Mouse (Mus musculus) forebrain, embryonic 10.5 days (tissue): ENCODE measurements around the gene Myo6. TPM values are rescaled to one million over a fixed set of nuclear protein-coding genes. Genes with fewer than 3 reads are reported as not detected.

Source experiments
- DNase-seq: peaks from one replicate; pipeline ENCODE4 v3.0.0-alpha.2; 2017; ENCODE audit warnings: low spot score; ENCODE audit errors: extremely low spot score
- H3K27ac ChIP-seq: fragments of 300-500 bp; sonication (generic); 2 replicates; pipeline ENCODE4 v1.5.1; 2016; ENCODE audit warnings: mild to moderate bottlenecking
- H3K27me3 ChIP-seq: fragments of 300-500 bp; sonication (generic); 2 replicates; pipeline ENCODE4 v1.6.1; 2016; ENCODE audit warnings: mild to moderate bottlenecking; ENCODE audit not compliant: poor library complexity, severe bottlenecking
- H3K36me3 ChIP-seq: fragments of 300-500 bp; sonication (generic); replicated peaks from 2 replicates; pipeline ENCODE4 v1.6.1; 2016; ENCODE audit warnings: mild to moderate bottlenecking, moderate library complexity
- H3K4me1 ChIP-seq: fragments of 300-500 bp; sonication (generic); 2 replicates; pipeline ENCODE4 v1.6.1; 2016
- H3K4me3 ChIP-seq: fragments of 300-500 bp; sonication (generic); 2 replicates; pipeline ENCODE4 v1.5.1; 2016; ENCODE audit warnings: mild to moderate bottlenecking, moderate library complexity
- H3K9me3 ChIP-seq: fragments of 300-500 bp; sonication (generic); 2 replicates; pipeline ENCODE4 v1.6.1; 2016; ENCODE audit warnings: mild to moderate bottlenecking, moderate library complexity
- WGBS: fragments of 180-500 bp; shearing (Covaris S2); methylation state at CpG from one replicate; pipeline ENCODE4 v1.1.7; 2016; 5-methylcytosine and 5-hydroxymethylcytosine counted together
- polyA plus RNA-seq: library from polyadenylated mRNA; unstranded; fragments of >200 nt; fragmentation: Nextera tagmentation; extraction: Ambion mirVana; gene quantifications from 2 replicates; pipeline ENCODE4 v1.2.1, GENCODE M21; 2016

Myo6 gene
- polyA plus RNA-seq, result 7.2 and 7.7 TPM in 2 replicates

DNA sequence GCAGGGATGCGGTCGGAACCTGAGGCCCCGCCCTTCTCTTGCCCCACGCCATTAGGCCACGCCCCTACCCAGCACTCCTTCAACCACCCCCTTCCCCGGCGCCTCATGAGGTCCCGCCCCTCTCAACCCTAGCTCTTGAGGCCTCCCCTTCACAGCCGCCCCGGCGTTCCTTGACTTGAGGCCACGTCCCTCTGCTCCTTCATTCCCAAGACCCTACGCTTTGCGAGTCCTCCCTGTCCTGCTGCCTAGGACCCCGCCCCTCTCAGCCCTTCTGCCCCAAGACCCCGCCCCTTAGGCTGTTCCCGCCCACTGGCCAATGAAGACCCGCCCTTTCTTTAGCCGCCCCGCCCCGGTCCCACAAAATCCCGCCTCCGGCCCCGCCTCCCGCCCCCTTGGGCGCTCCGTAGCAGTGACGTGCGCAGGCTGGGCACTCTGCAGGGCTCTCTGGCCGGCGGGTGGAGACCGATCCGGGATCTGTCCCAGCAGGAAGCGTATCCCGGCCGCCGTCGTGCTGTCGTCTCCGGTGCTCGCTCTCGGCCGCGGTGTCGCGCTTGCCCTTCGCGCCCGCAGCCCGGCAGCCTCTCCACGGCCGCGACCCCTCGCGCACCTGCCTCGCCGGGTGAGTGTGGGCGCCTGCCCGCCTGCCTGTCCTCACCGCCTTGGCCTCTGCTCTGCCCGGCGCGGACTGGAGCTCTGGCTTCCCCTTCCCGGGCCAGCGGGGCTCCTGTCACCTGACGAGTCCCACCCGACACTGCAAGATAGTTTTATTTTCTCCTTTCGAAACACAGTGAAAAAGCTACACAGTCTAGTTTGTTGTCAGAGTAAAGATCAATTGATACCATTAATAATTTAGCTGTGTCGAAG is at the start of gene Myo6:
Gene Myo6, plus strand, starts transcription at position 421 of the 864 bp plus-strand sequence.
- WGBS, result under 1% methylated on average over 68 of the region's 69 CpGs
- H3K27ac ChIP-seq, result peak within 1 kb of the TSS; percentile 84

DNA sequence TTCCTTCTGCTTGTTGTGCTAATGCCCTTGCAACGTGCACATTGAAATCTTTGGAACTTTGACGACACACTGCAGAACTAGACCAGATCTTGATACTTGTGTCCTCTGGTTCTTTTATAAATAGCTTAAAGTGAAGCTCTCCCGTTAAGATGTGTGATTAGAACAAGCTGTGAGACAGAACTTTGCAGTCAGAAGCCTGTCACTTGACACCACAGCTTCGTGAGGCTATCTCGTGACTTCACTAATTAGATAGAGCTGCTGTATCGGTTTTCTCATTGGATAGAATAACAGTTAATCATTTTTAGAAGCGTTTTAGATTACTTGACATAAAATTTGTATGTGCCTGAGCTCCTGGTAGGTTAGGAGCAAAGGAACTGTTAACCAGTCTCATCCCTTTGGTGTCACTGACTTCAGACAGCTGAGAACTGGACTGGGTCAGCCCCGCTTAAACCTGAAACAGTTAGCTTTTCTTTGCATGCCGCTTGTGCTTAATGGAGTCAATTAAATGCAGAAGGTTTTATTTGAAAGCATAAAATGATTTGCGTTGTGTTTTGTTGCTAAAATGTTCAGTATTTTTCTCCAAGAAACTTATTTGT is 18.7 kb upstream of the Myo6 start:
- no peaks in the 10 kb centered on the region for H3K4me1 ChIP-seq
- H3K27ac ChIP-seq, result no peak overlapping the region
- H3K9me3 ChIP-seq, result no peaks in the 10 kb centered on the region
- 69% methylated on average over 10 of the region's 10 CpGs for WGBS
- no peak for DNase-seq
- no peak overlapping the region for H3K4me3 ChIP-seq
- no peaks in the 10 kb centered on the region for H3K27me3 ChIP-seq
- peaks cover 70% of the 10 kb centered on the region for H3K36me3 ChIP-seq

More for the DNA sequence above, at the start of gene Myo6:
- DNase-seq, result peak; percentile 96
- H3K4me1 ChIP-seq, result peaks cover 13% of the 10 kb centered on the region
- H3K27me3 ChIP-seq, result peaks cover 26% of the 10 kb centered on the region
- H3K36me3 ChIP-seq, result no peaks in the 10 kb centered on the region
- no peaks in the 10 kb centered on the region for H3K9me3 ChIP-seq
- peak within 1 kb of the TSS; percentile 85 for H3K4me3 ChIP-seq

DNA sequence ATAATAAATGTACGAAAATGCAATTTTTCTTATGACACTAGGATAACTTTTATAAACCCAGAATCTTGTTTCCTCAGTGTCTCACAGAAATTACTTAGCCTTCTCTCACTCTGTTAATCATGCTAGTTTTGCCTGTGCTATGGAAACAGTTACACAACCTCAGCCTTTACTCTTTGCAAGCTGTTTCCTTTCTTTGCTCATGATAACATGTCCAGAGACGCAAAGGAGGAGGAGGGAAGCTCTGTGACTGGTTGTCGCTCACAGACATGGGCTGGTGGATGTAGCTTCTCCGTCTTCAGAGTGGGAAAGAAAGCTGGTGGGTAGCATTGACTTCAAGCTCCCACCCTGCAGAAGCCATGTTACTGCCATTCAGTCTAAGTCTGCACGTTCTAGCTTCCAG is 15.2 kb upstream of the Myo6 start:
- H3K9me3 ChIP-seq, result no peaks in the 10 kb centered on the region
- no peak overlapping the region for H3K27ac ChIP-seq
- 90% methylated on average over 5 of the region's 5 CpGs for WGBS
- no peaks in the 10 kb centered on the region for H3K4me1 ChIP-seq
- H3K27me3 ChIP-seq, result no peaks in the 10 kb centered on the region
- H3K4me3 ChIP-seq, result no peak overlapping the region
- no peak for DNase-seq
- peaks cover 61% of the 10 kb centered on the region for H3K36me3 ChIP-seq

DNA sequence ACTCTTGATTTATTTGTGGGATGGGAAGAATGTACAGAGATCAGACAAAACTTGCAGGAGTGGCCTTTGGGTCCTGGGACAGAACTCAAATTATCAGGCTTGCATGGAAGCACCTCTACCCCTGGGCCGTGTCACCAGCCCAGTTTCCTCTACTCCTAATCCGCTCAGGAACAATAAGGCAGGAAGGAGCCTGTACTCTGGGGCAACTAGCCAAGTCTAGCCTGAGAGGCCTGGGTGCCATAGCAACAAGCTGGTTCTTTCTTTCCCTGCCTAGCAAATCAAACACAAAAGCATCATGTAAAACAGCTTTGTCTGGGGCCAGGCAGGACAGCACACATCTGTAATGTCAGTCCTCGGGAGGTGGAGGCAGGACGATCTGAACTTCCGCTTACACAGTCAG is 9.6 kb upstream of the Myo6 start:
- Histone ChIP-seq H3K4me1 (peaks cover 6% of the 10 kb centered on the region), H3K36me3 (peaks cover 35% of the 10 kb centered on the region), H3K27me3 (no peaks in the 10 kb centered on the region), H3K4me3 (no peak overlapping the region), H3K9me3 (no peaks in the 10 kb centered on the region), H3K27ac (no peak overlapping the region)
- DNase-seq, result peak; percentile 31
- 70% methylated on average over 5 of the region's 5 CpGs for WGBS

GRCm38 (mm10) chr9:80156780-80157179 is 8.1 kb upstream of the Myo6 start:
- H3K27me3 ChIP-seq, result no peaks in the 10 kb centered on the region
- WGBS, result 79% methylated on average over 5 of the region's 5 CpGs
- no peak overlapping the region for H3K27ac ChIP-seq
- peaks cover 31% of the 10 kb centered on the region for H3K36me3 ChIP-seq
- peaks cover 6% of the 10 kb centered on the region for H3K4me1 ChIP-seq
- DNase-seq, result no peak
- H3K9me3 ChIP-seq, result no peaks in the 10 kb centered on the region
- no peak overlapping the region for H3K4me3 ChIP-seq

GRCm38 (mm10) chr9:80157840-80158465 is 6.9 kb upstream of the Myo6 start:
- Histone ChIP-seq H3K27ac (no peak overlapping the region), H3K4me1 (peaks cover 6% of the 10 kb centered on the region), H3K9me3 (no peaks in the 10 kb centered on the region), H3K4me3 (no peak overlapping the region), H3K36me3 (peaks cover 19% of the 10 kb centered on the region), H3K27me3 (peaks cover 6% of the 10 kb centered on the region)
- no peak for DNase-seq
- 92% methylated on average over 12 of the region's 12 CpGs for WGBS

DNA sequence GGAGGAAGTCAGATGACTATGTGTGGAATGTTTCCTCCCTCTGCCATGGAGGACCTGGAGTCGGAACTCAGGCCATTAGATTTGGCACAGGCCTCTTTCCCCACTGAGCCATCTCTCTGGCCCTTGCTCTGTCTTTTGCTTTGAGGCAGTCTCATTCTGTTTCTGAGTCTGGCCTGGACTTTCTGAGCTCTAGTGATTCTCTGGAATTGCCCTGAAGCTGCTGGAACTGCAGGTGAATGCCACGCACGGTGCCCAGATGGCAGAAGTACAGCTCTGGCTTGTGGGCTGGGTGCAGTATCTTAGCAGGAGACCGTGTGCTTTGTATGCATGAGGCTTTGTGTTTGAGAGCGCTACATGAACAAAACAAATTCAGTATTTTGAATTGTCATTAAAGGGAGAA is 5.9 kb upstream of the Myo6 start:
- peaks cover 11% of the 10 kb centered on the region; the same call in 1 of the 2 replicates for H3K36me3 ChIP-seq
- peaks cover 7% of the 10 kb centered on the region for H3K4me1 ChIP-seq
- WGBS, result 89% methylated on average over 5 of the region's 5 CpGs
- peaks cover 15% of the 10 kb centered on the region for H3K27me3 ChIP-seq
- no peak overlapping the region for H3K4me3 ChIP-seq
- no peaks in the 10 kb centered on the region for H3K9me3 ChIP-seq
- DNase-seq, result no peak
- no peak overlapping the region for H3K27ac ChIP-seq

GRCm38 (mm10) chr9:80161451-80161850 is 3.4 kb upstream of the Myo6 start:
- no peaks in the 10 kb centered on the region for H3K36me3 ChIP-seq
- no peaks in the 10 kb centered on the region for H3K9me3 ChIP-seq
- DNase-seq, result no peak
- H3K4me1 ChIP-seq, result peaks cover 13% of the 10 kb centered on the region
- 83% methylated on average over 4 of the region's 4 CpGs for WGBS
- H3K27ac ChIP-seq, result no peak overlapping the region
- peaks cover 23% of the 10 kb centered on the region for H3K27me3 ChIP-seq
- no peak overlapping the region for H3K4me3 ChIP-seq

- 86% methylated on average over 4 of the region's 4 CpGs for WGBS
- no peak for DNase-seq
These were observed 1.6 kb upstream of the Myo6 start for GRCm38 (mm10) chr9:80163126-80163723.

DNA sequence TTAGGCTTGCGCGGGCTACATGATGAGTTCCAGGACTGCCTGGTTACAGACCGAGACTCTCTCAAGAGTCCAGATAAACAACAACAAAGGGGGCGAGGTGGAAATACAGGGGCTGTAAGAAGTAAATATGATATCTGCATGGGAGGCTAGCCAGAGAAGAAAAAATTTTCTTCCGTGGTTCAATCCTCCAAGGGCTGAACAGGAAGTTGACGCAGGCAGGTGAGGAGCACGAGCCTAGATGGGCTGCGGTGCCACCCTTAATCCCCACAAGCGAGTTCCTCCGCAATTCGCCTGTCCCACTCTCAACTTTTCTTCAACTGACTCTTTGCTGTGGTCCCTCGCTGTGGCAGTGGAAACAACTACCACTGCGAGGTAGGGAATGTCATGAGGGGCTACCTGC is 640 bp upstream of the Myo6 start:
- H3K4me3 ChIP-seq, result peak overlapping the region; percentile 85

More at GRCm38 (mm10) chr9:80163126-80163723, 1.6 kb upstream of the Myo6 start:
- peaks cover 13% of the 10 kb centered on the region for H3K4me1 ChIP-seq
- H3K36me3 ChIP-seq, result no peaks in the 10 kb centered on the region
- no peak overlapping the region for H3K27ac ChIP-seq
- H3K27me3 ChIP-seq, result peaks cover 26% of the 10 kb centered on the region
- H3K9me3 ChIP-seq, result no peaks in the 10 kb centered on the region
- no peak overlapping the region for H3K4me3 ChIP-seq

DNA sequence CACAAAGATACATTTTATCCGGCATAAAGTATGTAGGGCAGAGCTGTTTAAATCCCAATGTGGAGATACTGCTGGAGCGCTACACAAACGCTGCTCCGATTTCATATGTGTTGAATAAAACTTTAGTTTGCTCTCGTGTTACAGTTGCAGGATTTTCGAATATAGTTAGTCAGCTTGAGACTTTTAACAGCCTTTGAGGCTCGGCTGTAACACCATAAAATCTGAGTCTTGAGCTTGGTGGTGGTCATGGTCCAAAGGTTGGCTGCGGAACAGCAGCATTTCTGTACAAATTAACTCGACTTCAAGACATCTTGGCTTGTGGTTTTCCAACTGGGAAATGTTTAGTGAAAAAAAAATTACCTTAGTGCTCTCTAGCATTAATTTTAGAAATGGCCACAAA is 859 bp downstream of the Myo6 start:
- no peaks in the 10 kb centered on the region for H3K9me3 ChIP-seq
- no peak for DNase-seq
- peaks cover 26% of the 10 kb centered on the region for H3K27me3 ChIP-seq
- peaks cover 13% of the 10 kb centered on the region for H3K4me1 ChIP-seq
- WGBS, result 63% methylated on average over 9 of the region's 9 CpGs
- no peak overlapping the region for H3K27ac ChIP-seq
- no peaks in the 10 kb centered on the region for H3K36me3 ChIP-seq
- H3K4me3 ChIP-seq, result peak overlapping the region; percentile 85

More for the DNA sequence above, 640 bp upstream of the Myo6 start:
- Histone ChIP-seq H3K36me3 (no peaks in the 10 kb centered on the region), H3K9me3 (no peaks in the 10 kb centered on the region), H3K27me3 (peaks cover 26% of the 10 kb centered on the region), H3K27ac (0 out of 2 replicates have a peak overlapping the region, but pooled peaks have one; percentile 84), H3K4me1 (peaks cover 13% of the 10 kb centered on the region)
- DNase-seq, result no peak
- WGBS, result 5% methylated on average over 13 of the region's 13 CpGs

DNA sequence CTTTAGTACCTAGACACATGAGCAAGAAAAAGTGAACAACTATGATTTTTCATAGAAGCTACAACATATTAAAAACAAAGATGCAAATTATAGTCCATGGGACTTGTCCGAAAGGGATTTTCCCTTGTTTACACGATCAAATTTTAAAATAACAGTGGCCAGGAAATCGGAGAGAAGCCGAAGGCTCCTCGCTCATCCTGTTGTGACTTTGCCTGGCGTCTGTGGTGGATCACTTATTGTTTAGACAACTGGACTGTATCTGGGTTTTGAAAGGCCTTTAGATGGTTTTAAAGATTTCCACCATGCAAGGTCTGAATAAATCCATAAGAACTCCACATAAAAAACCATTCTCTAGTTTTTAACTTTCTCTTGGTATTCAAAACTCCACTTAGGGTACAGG is 1.6 kb downstream of the Myo6 start:
- WGBS, result 76% methylated on average over 6 of the region's 6 CpGs
- Histone ChIP-seq H3K27ac (no peak overlapping the region), H3K4me3 (no peak overlapping the region), H3K27me3 (peaks cover 26% of the 10 kb centered on the region), H3K4me1 (peaks cover 13% of the 10 kb centered on the region), H3K9me3 (no peaks in the 10 kb centered on the region), H3K36me3 (no peaks in the 10 kb centered on the region)
- DNase-seq, result no peak
